ENCODE assay signal across 8 mouse cellular contexts in the genomic region with DNA sequence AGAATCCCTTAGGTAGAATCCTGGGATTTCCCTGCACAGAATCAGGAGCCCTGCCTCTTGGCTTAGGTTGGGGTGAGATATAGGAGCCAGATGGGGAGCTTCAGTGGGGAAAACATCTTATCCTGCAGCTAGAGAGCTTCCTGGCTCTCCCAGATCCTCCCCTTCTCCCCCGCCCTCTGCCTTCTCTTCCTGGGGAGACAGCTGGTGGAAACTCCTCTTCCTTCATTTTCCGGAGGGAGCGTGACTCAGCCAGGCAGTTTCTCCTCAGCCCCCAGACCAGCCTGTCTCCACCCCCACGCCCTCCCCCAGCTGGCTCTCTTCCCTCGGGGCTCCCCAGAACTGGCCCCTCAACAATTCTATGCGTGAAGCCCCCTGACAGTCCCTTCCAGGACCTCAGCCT. TPM values are rescaled to one million over a fixed set of nuclear protein-coding genes. Genes with fewer than 3 reads are reported as not detected.
A peak's percentile ranks its signal among the peaks of the same experiment; 100 is the strongest.
DNase-seq lines count a peak whose midpoint lies in the region; ATAC-seq and TF ChIP-seq lines count a peak whose summit lies in the region.

No protein-coding gene starts in this region.

- peak overlapping the region; percentile 94 for H3K27ac ChIP-seq in kidney, embryonic 15.5 days
- H3K27ac ChIP-seq in limb, embryonic 15.5 days, result peak overlapping the region; percentile 88

- no peak overlapping the region for H3K9ac ChIP-seq in kidney, embryonic 15.5 days
- H3K9ac ChIP-seq in limb, embryonic 15.5 days, result 0 out of 2 replicates have a peak overlapping the region, but pooled peaks have one; percentile 23

- peaks cover 45% of the 10 kb centered on the region for H3K4me1 ChIP-seq in kidney, embryonic 15.5 days
- peaks cover 48% of the 10 kb centered on the region for H3K4me1 ChIP-seq in E14TG2a.4 (replicated peaks; ENCODE audit: low read depth, low read length)
- peaks cover 37% of the 10 kb centered on the region for H3K4me1 ChIP-seq in limb, embryonic 15.5 days

- WGBS in kidney, embryonic 15.5 days, result 5% methylated on average over 6 of the region's 6 CpGs
- 11% methylated on average over 6 of the region's 6 CpGs for WGBS in limb, embryonic 15.5 days

- no peaks in the 10 kb centered on the region for H3K9me3 ChIP-seq in kidney, embryonic 15.5 days (replicated peaks)
- H3K9me3 ChIP-seq in E14TG2a.4 (ENCODE audit: low read length), result no peaks in the 10 kb centered on the region
- H3K9me3 ChIP-seq in limb, embryonic 15.5 days, result no peaks in the 10 kb centered on the region; the same call in 1 of the 2 replicates

- no peak for DNase-seq in kidney, adult 18-20 months
- DNase-seq in heart, adult 8-10 months (ENCODE audit: low spot score), result peak; percentile 48
- DNase-seq in spleen, adult 18-20 months, result no peak
- no peak for DNase-seq in spleen, postnatal 36 days (ENCODE audit: low spot score in 2 of 2)
- no peak for DNase-seq in adipocyte (ENCODE audit: low spot score)

- no peaks in the 10 kb centered on the region for H3K27me3 ChIP-seq in kidney, embryonic 15.5 days
- peaks cover 6% of the 10 kb centered on the region for H3K27me3 ChIP-seq in E14TG2a.4 (ENCODE audit: insufficient read depth, low read length)
- no peaks in the 10 kb centered on the region for H3K27me3 ChIP-seq in limb, embryonic 15.5 days

- H3K36me3 ChIP-seq in kidney, embryonic 15.5 days, result no peaks in the 10 kb centered on the region
- H3K36me3 ChIP-seq in E14TG2a.4 (ENCODE audit: insufficient read depth, low read length), result no peaks in the 10 kb centered on the region
- no peaks in the 10 kb centered on the region for H3K36me3 ChIP-seq in limb, embryonic 15.5 days

- peak; percentile 65 for ATAC-seq in kidney, embryonic 15.5 days (replicated peaks; ENCODE audit: low FRiP score)
- ATAC-seq in limb, embryonic 15.5 days (ENCODE audit: insufficient number of reproducible peaks, low FRiP score, low TSS enrichment, low read depth), result peak; percentile 53

- no peak for TF ChIP-seq CTCF in E14TG2a.4 (conservative IDR thresholded peaks at IDR 0.05; ENCODE audit: low read length)

- H3K4me3 ChIP-seq in kidney, embryonic 15.5 days (replicated peaks), result no peak overlapping the region
- peak overlapping the region; percentile 46 for H3K4me3 ChIP-seq in E14TG2a.4 (replicated peaks; ENCODE audit: low read length)
- H3K4me3 ChIP-seq in limb, embryonic 15.5 days, result no peak overlapping the region

- peak overlapping the region; percentile 49 for H3K4me2 ChIP-seq in kidney, embryonic 15.5 days
- H3K4me2 ChIP-seq in limb, embryonic 15.5 days, result peak overlapping the region; percentile 33

RNA-seq across cellular contexts. Expression of a gene that starts 12.2 kb away (rescaled TPM):
- polyA plus RNA-seq in kidney, embryonic 15.5 days (2015; fragmentation: Nextera tagmentation; extraction: Ambion mirVana), result 3.8 and 4.8 TPM in 2 replicates
- total RNA-seq in heart, adult 8-10 months (2022), result 10 to 100 TPM; 14.7 to 19.5 (median 17.7) TPM
- 7.4 and 7.6 TPM in 2 replicates for polyA plus RNA-seq in limb, embryonic 15.5 days (2015; fragmentation: Nextera tagmentation; extraction: Ambion mirVana)

RNA-seq across cellular contexts. Expression of a gene that starts 43.5 kb away (rescaled TPM):
- polyA plus RNA-seq in kidney, embryonic 15.5 days (2015; fragmentation: Nextera tagmentation; extraction: Ambion mirVana), result 11.6 and 12.4 TPM in 2 replicates
- total RNA-seq in heart, adult 8-10 months (2022), result 100 to 1,000 TPM; 184 to 207 (median 193) TPM
- polyA plus RNA-seq in limb, embryonic 15.5 days (2015; fragmentation: Nextera tagmentation; extraction: Ambion mirVana), result 11.6 and 27.2 TPM in 2 replicates

RNA-seq across cellular contexts. Expression of a gene that starts 59.8 kb away (rescaled TPM):
- 0.66 and 0.92 TPM in 2 replicates for polyA plus RNA-seq in kidney, embryonic 15.5 days (2015; fragmentation: Nextera tagmentation; extraction: Ambion mirVana)
- not detected for total RNA-seq in heart, adult 8-10 months (2022)
- 0.10 and 0.45 TPM in 2 replicates for polyA plus RNA-seq in limb, embryonic 15.5 days (2015; fragmentation: Nextera tagmentation; extraction: Ambion mirVana)
